Mouse (Mus musculus) heart, postnatal 10 days (tissue): ENCODE measurements around the gene Borcs8. TPM values are rescaled to one million over a fixed set of nuclear protein-coding genes. Genes with fewer than 3 reads are reported as not detected.
A peak's percentile ranks its signal among the peaks of the same experiment; 100 is the strongest.

Experiments
- DNase-seq, 2 experiments: peaks; one replicate each; pipeline ENCODE4 v3.0.0; 2021
- intact Hi-C: fragments of 180-260 bp; cut with DNase I; formaldehyde crosslinking; loops from one replicate; pipeline ENCODE4 v1.15.1; 2025
- microRNA-seq, 2 experiments: library from miRNA; unstranded; fragments of <30 nt; microRNA quantifications; one replicate each; pipeline ENCODE4 v1.2.0; 2022
- total RNA-seq, 2 experiments: library from RNA; stranded (reverse); gene quantifications; 2 replicates each; pipeline ENCODE4 v1.2.3; 2021

Borcs8 gene
- total RNA-seq, 2 experiments from 2014 or later: 30.3 TPM

- peak; percentile 95 for DNase-seq
- intact Hi-C loops: loop anchor here (5.0 kb wide), 1 partner anchor 35 kb away; no protein-coding TSS in a partner anchor
Observed at GRCm38 (mm10) chr8:70172043-70172681, 32.9 kb downstream of the Borcs8 start, which contains the start of gene Tmem161a. Gene Tmem161a (plus strand): TSS chr8:70172356.

DNA sequence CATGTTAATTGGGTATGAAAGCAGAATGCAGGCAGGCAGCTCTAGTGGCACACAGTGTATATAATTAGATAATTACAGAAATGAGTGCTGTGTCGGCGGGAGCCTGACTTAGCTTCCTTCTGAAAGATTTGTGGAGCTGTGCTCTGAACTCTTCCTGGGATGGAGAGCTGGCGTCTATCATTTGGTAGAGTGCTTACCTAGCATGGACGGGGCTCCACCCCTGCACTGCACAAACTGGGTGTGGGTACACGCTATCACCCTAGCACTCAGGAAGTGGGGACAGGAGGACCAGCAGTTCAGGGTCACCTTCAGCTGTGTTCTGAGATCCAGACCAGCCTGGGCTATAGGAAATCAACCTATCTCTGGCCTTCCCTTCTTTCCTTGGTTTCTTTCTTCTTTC, 34.0 kb downstream of the Borcs8 start:
- intact Hi-C loops: loop anchor here (5.0 kb wide), 1 partner anchor 34 kb away; no protein-coding TSS in a partner anchor
- no peak for DNase-seq

- intact Hi-C loops: loop anchor here (5.0 kb wide), 1 partner anchor 33 kb away; no protein-coding TSS in a partner anchor
- peak; percentile 51 to 54 for DNase-seq
Observed at GRCm38 (mm10) chr8:70174079-70174478, 34.8 kb downstream of the Borcs8 start.

- DNase-seq: no peak
- intact Hi-C loops: no loop called here
Observed at GRCm38 (mm10) chr8:70178231-70178630, 38.9 kb downstream of the Borcs8 start.

GRCm38 (mm10) chr8:70179082-70179481, 39.8 kb downstream of the Borcs8 start:
- intact Hi-C loops: loop anchor here (1.0 kb wide), 1 partner anchor 44 kb away; no protein-coding TSS in a partner anchor
- DNase-seq: no peak

DNA sequence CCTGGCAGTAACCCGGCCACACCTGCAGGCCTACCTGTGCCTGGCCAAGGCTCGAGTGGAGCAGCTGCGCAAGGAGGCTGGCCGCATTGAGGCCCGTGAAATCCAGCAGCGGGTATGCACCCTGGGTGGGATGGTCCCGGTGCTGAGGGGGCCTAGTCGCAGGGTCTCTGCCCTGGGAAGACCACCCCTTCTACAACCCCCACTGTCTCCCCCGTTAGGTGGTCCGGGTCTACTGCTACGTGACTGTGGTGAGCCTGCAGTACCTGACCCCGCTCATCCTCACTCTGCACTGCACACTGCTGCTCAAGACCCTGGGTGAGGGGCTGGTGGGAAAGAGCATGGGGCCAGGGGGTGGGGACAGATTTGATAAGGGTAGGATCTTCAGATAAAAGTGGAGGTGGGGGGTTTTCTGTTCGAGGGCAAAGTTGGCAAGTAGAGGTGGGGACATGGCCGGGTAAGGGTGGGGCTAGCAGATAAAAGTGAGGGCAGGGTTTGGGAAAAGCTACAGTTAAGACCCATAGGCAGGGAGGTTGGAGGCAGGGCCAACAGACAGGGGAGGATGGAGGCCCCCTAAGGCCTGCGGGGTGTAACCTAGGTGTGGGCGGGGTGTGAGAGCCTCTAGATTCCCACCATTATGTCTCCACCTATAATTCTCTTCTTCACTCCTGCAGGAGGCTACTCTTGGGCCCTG, 42.1 kb downstream of the Borcs8 start:
- intact Hi-C loops: loop anchor here (5.0 kb wide), 1 partner anchor 136 kb away; the partner anchor contains the start of gene Cers1
- DNase-seq: no peak

GRCm38 (mm10) chr8:70181903-70182252, 42.6 kb downstream of the Borcs8 start:
- intact Hi-C loops: loop anchor here (5.0 kb wide), 1 partner anchor 135 kb away; the partner anchor contains the start of gene Cers1
- DNase-seq: no peak

GRCm38 (mm10) chr8:70183194-70183593, 43.9 kb downstream of the Borcs8 start:
- intact Hi-C loops: loop anchor here (5.0 kb wide), 1 partner anchor 134 kb away; the partner anchor contains the start of gene Cers1
- DNase-seq: no peak

GRCm38 (mm10) chr8:70188707-70189106, 49.4 kb downstream of the Borcs8 start:
- peak in 1 of 2 experiments; percentile 32 for DNase-seq
- intact Hi-C loops: no loop called here

DNA sequence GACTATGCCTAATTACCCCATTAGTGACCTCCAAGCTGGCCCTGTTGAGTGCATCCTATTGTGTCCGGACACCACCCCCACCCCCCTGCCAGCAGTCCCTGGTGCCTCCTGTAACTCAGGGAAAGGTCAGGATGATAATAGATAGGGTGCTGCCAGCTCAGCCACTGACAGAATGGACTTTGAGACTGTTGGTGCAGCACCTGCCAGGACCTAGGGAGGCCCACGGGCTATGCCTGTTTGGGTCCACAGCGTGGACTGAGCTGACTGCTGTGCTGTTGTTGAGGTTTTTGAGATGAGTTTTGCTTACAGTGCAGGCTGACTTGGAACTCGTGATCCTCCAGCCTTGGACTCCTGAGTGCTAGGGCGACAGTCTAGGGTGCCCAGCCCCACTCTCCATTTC, 53.9 kb downstream of the Borcs8 start:
- intact Hi-C loops: no loop called here
- DNase-seq: peak in 1 of 2 experiments; percentile 48

- intact Hi-C loops: no loop called here
- DNase-seq: no peak
Observed at GRCm38 (mm10) chr8:70194191-70194590, 54.9 kb downstream of the Borcs8 start.

DNA sequence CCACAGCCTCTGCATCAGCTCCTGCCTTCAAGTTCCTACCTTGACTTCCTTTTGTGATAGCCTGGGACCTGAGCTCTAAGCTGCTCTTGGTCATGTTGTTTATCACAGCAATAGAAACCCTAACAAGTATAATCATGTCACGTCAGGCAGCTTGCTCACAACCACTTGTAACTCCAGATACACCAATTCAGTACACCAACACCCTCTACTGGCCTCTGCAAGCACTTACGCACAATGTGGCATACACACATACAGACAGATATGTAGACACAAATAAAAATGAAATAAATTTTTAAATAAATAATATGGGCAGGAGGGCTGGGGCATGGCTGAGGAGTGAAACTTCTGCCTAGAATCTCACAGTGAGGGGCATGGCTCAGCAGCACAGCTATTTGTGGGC, 56.5 kb downstream of the Borcs8 start:
- intact Hi-C loops: no loop called here
- no peak for DNase-seq

Small RNA genes lying within 50 kb of the gene (microRNA-seq; reads per million reads assigned to microRNA genes)
- gene Mir7066: 0 to 0.35 reads per million in 2 experiments

Other genes with a start within 250 kb of the Borcs8 start
- under 1 TPM; 0.25 to 0.31 TPM for gene Tssk6, start 237.3 kb upstream of the Borcs8 start, total RNA-seq
- 100 to 1,000 TPM; 376 to 397 TPM for gene Ndufa13, start 236.9 kb upstream of the Borcs8 start, total RNA-seq
- 10 to 100 TPM in 1 of 2 experiments, 1 to 10 TPM in 1; 9.1 to 10.1 TPM for gene Yjefn3, start 236.8 kb upstream of the Borcs8 start, total RNA-seq
- 10 to 100 TPM; 62.1 to 63.1 TPM for gene Gatad2a, start 143.1 kb upstream of the Borcs8 start, total RNA-seq
- gene Mau2, start 96.8 kb upstream of the Borcs8 start, total RNA-seq: 10 to 100 TPM; 43.3 to 44.2 TPM
- 10 to 100 TPM; 23.2 to 23.9 TPM for gene Sugp1, start 96.7 kb upstream of the Borcs8 start, total RNA-seq
- gene Tm6sf2, start 66.6 kb upstream of the Borcs8 start, total RNA-seq: under 1 TPM; 0.77 to 0.94 TPM
- gene Hapln4, start 56.0 kb upstream of the Borcs8 start, total RNA-seq: not detected
- under 1 TPM in 1 of 2 experiments, not detected in 1; 0.19 TPM for gene Ncan, start 18.6 kb upstream of the Borcs8 start, total RNA-seq
- gene Nr2c2ap, start 8.2 kb upstream of the Borcs8 start, total RNA-seq: 10 to 100 TPM; 10.9 to 12.8 TPM
- 10 to 100 TPM; 20.7 to 22.4 TPM for gene Rfxank, start 345 bp upstream of the Borcs8 start, total RNA-seq
- gene Mef2b, start 212 bp downstream of the Borcs8 start, total RNA-seq: under 1 TPM; 0.38 to 0.45 TPM
- gene Tmem161a, start 32.9 kb downstream of the Borcs8 start, total RNA-seq: 100 to 1,000 TPM in 1 of 2 experiments, 10 to 100 TPM in 1; 88.3 to 103 TPM
- gene Slc25a42, start 72.8 kb downstream of the Borcs8 start, total RNA-seq: 10 to 100 TPM; 43.0 to 48.6 TPM
- 10 to 100 TPM; 42.9 to 47.8 TPM for gene Sugp2, start 94.7 kb downstream of the Borcs8 start, total RNA-seq
- gene Armc6, start 95.0 kb downstream of the Borcs8 start, total RNA-seq: 1 to 10 TPM; 8.9 to 9.2 TPM
- 10 to 100 TPM; 25.6 to 28.2 TPM for gene Homer3, start 143.3 kb downstream of the Borcs8 start, total RNA-seq
- 10 to 100 TPM; 33.1 to 33.5 TPM for gene Ddx49, start 163.0 kb downstream of the Borcs8 start, total RNA-seq
- 100 to 1,000 TPM; 160 to 173 TPM for gene Cope, start 163.0 kb downstream of the Borcs8 start, total RNA-seq
- gene Cers1, start 176.3 kb downstream of the Borcs8 start, total RNA-seq: under 1 TPM; 0.57 to 0.67 TPM
- gene Gdf1, start 190.3 kb downstream of the Borcs8 start, total RNA-seq: under 1 TPM in 1 of 2 experiments, not detected in 1; 0.20 TPM
- gene Upf1, start 213.8 kb downstream of the Borcs8 start, total RNA-seq: 10 to 100 TPM; 40.8 to 48.8 TPM
- 1 to 10 TPM; 2.4 to 3.4 TPM for gene Comp, start 234.1 kb downstream of the Borcs8 start, total RNA-seq